Mouse (Mus musculus): ENCODE measurements around the gene Gm10577.

Gene Gm10577

DNA sequence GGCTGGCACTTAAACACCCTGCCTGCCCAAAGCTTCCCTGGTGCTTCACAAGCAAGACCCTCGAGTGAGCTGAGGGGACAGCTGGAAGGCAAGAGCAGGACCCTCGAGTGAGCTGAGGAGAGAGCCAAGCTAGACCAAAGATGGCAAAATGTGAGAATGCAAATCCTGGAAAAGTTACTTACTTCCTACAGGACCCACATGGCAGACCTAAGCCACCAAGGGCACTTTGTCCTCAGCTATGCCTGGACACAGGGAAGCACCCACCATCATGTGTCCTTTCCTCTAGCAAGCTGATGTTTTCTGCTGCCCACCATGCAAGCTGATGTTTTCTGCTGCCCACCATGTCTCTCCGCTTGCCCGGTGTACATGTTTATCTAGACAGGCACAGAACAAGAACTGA lies at the start of gene Gm10577:
TSS of gene Gm10577 (minus strand) at position 101 of the 400 bp plus-strand sequence.
- DNase-seq (ENCODE audit: low read depth, low spot score): no peak

DNA sequence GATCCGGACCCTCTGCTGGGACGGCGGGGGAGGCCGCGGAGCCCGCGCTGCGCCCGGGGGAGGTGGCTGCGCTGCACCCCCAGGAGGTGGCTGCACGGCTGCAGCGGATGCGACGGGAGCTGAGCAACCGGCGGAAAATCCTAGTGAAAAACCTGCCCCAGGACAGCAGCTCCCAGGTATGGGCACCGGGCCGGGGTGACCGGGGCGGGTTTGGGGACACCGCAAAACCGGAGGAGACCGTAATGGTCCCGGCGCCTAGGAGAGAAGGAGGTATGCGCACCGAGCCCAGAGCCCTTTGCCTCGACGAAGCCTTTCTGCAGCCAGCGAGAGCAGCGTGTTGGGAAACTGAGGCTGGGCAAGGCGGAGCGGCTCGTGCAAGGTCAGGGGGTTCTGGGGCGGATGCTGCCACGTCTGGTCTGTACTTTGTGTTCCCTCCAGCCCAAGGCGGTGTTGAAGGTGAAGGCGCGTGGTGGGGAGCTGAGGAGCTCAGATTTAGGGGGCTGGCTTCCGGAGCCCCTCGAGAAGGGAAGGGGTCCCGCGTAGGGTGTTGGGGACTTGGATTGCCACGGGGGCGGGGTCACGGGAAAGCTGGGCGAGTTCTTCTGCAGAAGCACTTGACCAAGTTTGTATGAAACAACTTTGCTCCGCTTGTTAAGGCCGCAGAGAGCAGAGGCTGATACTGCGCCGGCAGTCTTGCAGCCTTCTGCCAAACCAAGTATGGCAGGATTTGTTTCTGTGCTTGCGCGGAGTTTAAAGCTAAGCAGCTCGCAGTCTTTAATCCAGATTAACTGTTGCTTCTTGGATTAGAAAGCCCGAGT lies 48.9 kb upstream of the Gm10577 start:
- DNase-seq (ENCODE audit: low read depth, low spot score): no peak

DNA sequence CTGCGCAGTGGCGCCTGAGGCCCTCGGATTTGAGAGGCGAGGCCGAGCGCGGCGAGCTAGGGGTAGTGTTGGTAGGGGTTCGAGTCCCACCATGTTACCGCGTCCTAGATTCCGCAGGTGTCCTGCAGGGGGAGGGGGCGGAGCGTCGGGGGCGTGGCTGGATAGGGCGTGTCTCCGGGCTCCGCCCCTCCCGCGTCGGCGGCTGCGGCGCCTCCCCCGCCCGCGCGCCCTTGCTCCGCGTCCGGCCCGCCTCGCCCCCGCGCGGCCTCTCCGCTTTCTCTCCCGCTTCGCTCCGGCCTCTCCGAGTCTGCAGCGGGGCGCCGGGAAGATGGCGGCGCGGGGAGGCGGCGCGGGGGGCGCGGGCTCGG lies 48.3 kb upstream of the Gm10577 start, which contains the start of gene Raver2:
TSS of gene Raver2 (plus strand) at position 198 of the 368 bp plus-strand sequence.
- no peak for DNase-seq (ENCODE audit: low read depth, low spot score)

DNA sequence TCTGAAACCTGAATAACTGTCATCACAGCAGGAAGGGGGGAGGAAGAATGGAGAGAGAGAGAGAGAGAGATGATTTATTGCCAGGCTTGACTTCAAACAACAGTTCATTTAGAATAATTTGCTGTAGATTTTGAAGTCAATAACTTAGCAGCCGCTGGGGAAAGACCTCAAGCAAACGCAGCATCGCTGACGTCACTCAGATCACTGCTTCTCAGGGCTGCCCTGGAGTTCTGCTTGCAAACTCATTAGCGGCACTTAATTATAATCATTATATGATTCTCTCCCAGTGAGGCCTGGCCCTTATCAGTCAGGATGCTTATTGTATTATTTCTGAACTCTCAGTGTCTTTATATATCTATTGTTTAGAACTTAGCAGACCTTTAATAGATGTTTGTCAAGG lies 45.9 kb upstream of the Gm10577 start:
- DNase-seq (ENCODE audit: low read depth, low spot score): no peak

DNA sequence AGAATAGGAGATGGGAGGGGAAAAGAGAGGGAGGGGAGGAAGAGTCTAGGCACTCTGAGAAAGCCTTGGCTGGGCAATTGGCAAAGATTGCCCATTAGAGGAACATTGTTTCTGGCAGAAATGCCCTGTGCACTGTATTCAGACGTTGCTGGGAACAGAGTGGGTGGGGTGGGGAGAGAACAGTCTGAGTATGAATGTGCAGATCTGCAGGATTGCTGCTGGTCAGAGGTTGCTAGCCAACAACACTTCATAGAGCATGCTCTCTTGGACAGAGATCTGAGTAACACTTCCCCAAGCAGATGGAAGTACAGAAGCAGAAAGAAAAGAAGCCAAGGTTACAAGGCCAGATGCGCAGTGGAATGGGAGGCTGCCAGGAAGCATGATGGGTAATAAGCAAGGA lies 41.6 kb upstream of the Gm10577 start:
- peak; percentile 20 for DNase-seq (ENCODE audit: low read depth, low spot score)

DNA sequence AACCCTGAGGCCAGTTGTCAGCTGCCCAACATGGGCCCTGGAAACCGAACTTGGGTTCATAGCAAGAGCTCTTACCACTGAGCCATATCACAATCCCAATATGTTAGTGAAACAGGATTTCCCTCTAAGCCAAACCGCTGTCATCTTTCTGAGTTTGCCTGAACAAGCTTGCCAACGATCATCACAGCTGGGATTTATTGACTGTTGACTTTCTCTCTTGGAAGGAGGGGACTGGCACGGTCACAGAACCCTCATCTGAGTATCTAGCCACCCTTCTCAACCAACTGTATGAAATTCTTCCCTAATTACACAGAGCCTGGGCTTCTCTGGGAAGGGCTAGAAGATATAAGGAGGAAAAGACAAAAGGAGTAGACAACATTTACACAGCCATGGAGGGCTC lies 26.1 kb upstream of the Gm10577 start:
- DNase-seq (ENCODE audit: low read depth, low spot score): no peak

DNA sequence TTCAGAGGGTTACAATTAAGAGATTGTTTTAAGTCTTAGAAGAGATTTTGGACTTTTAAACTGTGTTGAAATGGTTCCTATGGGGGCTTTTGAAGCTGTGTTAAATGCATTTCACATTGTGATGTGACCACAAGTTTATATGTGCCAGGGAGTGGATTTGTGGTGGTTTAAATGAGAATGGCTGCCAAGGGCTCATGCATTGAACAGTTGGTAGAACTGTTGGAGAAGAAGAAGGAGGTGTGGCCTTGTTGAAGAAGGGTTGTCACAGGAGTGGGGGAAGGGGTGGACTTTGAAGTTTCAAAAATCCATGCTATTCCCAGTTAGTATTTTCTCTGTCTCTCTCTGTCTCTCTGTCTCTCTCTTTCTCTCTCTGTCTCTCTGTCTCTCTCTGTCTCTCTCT lies 23.7 kb upstream of the Gm10577 start:
- DNase-seq (ENCODE audit: low read depth, low spot score): no peak

DNA sequence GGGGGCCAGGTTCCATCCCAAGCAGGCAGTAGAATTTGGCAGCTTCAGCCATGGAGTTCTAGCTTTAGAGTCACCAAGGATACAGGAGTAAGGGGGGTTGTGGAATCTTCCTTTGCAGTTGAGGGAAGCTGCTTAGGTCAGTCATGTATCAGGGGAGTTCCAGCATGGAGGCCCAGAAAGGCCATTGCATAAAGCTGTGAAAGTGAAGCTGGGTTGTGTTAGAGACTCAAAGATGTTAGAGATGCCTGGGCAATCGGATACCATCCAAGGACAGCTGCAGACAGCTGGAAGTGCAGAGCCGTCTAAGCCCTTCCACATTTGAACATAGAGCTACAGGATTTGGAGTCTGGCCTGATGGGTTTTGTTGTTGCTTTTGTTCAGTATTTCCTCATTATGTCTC lies 23.2 kb upstream of the Gm10577 start:
- no peak for DNase-seq (ENCODE audit: low read depth, low spot score)

DNA sequence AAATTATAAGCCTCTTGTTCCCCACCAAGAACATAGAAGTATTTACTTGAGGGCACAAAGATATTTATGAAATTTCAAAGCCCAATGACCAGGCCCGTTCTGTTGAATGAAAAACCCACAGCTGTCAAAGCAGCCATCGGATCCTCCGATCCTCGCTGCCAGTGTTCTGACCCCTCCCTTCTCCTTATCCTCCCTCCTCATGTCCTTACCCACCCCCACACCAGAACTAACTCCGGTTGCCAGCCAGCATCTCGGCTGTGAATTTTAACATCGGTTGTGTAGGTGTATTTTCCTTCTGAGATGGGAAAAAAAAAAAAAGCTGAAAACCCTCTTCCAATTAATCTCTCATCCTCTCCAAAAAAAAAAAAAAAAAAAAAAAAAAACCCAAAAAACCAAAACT lies 16.7 kb upstream of the Gm10577 start:
- DNase-seq (ENCODE audit: low read depth, low spot score): no peak

DNA sequence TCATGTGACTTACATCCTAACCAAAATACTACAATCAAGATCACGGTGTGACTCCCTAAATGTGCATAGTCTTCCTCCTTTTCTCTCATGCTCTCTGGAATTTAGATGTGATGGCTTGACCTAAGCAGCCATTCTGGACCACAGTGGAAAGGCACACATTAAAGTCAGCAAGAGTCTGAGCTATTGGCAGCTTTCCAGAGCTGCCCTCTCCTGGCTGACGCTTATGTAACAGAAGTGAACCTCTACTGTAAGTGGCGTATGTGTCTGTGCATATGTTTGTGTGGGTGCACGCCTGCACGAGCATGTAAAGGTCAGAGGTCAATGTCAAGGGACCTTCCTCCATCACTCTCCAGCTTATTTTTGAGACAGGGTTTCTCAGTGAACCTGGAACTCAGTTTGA lies 14.6 kb upstream of the Gm10577 start:
- no peak for DNase-seq (ENCODE audit: low read depth, low spot score)

DNA sequence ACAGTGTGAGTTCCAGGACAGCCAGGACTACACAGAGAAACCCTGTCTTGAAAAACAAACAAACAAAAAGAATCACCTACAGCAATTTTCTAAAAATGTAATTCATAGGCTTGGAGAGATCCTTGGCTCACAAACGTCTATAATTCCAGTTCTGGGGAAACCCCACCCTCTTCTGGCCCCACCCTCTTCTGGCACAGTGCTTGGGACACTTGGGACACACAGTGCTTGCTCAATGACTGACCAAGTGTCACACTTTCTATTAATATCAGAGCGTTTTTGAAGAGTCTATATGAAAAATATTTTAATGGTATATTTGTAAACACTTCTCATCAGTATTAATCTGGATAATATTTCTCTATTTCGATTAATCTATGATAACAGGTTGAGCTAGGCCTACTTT lies 12.6 kb upstream of the Gm10577 start:
- DNase-seq (ENCODE audit: low read depth, low spot score): no peak

DNA sequence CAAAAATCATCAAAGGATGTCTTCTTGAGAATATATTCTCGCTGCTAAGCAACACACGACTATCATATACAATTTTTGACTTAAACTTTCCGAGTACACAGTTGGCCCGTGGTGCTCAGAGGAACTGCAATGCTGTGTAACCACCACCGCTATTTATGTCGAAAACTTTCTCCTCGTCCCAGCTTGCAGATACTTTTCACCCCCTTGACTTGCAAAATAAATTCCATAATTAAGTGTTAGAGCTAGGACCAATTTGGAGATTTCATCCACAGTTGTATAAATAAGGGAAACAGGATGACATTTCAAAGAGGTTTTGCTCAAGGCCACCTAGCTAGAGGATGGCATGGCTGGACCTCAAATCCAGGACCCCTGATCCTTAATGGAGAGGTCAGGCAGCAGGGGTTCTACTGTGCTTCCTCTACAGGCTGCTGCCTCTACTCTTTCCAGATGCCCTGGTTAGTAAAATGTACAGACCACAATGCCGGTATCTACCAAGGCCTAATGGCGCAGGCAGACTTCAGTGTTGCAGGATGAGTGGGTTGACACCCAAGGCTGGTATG lies 7.4 kb upstream of the Gm10577 start:
- DNase-seq (ENCODE audit: low read depth, low spot score): no peak

DNA sequence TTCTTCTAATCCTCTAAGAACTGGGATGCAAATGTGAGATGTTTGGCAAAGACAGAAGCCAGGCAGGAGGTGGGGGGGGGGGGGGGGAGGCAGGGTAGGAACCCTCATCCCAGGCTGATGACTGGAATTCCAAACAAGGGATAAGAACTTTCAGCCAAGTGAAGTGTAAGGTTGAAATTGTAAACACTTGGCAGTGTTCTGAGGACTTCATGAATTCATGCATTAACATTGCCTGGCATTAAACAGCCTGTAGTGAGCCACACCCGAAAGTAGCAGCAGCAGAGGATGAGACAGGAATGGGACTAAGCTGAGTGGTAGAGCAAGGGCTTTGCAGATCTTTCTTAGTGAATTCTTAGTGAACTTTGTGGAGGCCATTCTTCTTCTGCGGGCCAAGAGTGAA lies 6.5 kb upstream of the Gm10577 start:
- no peak for DNase-seq (ENCODE audit: low read depth, low spot score)

DNA sequence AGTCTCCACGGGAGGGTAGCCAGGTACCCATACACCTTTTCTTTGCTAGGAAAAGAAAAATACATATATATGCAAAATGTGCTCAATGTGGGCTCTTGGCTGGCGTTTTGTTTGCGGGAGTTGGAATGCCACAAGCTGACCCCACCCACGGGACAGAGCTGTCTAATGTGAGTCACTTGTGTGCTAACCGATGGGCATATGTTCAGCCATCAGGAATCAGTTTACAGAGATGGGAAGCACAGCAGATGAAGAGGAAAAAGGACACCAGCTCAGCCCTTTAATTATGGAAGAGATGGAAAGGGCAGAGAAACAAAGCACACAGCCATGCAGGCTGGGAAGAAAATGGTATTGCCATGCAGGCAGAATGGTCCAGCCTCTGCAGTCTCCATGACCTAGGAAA lies 6.1 kb upstream of the Gm10577 start:
- no peak for DNase-seq (ENCODE audit: low read depth, low spot score)

DNA sequence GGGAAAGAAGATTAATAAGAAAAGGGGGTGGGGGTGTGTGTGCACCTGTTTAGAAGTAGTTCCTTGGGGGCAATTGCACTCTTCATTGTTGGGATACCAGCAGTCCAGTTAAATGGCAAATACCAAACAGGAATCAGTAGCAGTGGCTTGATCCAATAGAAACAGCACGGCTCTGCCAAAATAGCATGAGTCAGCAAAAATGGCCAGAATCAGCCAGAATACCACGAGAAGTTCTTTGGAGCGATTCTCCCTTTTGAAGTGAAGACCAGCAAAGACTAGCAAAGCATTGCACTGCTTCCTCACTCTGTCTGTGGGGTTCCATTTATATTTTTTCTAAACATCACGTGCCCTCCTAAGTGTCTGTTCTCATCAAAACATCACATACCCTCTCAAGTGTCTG lies 2.7 kb downstream of the Gm10577 start:
- no peak for DNase-seq (ENCODE audit: low read depth, low spot score)

DNA sequence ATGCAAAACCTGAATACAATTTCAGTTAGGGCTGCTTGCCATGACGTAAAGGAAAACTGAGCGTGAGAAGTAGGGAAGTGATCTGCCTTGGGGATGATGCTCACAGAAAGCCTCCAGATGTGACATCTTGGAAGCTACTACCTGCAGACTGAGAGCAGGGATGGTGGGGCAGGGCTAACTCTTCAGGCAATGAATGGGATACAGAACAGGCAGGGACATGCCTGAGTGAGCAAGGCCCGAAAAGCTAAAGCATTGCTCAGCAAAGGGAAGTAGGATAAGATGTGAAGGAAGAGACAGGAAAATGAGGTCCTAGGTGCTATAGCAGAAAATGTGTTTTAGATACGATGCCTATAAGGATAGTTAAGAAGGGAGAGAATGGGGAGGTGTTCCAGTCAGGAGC lies 11.4 kb downstream of the Gm10577 start:
- DNase-seq (ENCODE audit: low read depth, low spot score): no peak

DNA sequence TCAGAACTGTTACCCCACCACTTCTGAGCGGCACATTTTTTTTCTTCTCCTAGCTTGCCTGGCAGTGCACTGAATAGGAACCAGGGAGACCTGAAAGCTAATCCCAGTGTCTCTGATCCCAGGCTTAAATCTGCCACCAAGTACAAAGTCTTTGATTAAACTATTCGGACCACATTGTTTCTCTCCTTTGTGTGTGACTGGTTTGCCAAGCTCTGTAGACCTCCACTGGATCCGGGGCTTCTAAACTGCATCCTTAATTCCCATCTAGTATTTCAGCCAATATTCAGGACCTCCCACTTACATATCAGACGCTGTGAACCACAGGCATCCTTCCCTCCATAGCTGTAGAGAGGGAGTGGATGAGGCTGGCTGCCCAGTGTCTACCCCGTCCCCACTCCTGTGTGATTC lies 12.1 kb downstream of the Gm10577 start:
- no peak for DNase-seq (ENCODE audit: low read depth, low spot score)

DNA sequence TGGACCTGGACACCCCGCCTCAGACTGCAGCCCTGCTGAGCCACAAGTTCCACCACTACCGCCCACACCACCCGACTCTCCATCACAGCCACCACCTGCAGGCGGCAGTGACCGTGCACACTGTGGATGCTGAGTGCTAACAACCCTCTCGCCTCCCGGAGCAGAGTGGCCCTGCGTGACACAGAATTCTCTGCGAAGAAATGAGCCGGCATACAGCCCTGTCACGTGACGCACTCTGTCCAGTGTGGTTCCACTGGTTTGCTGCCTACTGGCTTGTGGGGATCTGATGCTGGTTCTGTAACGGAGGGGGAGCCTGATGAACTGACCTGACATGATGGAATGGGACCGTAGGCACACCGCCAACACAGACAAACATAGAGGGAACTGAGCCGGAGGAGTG lies 17.5 kb downstream of the Gm10577 start:
- no peak for DNase-seq (ENCODE audit: low read depth, low spot score)

DNA sequence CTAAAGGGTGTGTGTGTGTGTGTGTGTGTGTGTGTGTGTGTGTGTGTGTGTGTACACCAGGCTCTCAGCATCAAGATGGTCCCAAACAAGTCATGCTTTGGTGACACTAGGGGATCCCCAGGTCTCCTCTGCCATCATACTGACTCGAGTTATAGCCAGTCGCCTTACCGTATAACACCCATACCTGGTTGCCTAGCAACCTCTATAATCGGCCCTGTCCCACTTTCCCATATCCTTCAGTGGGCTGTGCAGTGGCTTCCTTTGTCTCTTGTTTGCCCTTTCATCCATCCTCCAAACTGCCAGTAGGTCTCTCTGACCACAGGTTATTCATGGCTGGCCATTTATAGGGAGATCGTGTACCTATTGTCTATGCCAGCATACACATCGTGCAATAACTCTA lies 19.4 kb downstream of the Gm10577 start:
- DNase-seq (ENCODE audit: low read depth, low spot score): no peak

DNA sequence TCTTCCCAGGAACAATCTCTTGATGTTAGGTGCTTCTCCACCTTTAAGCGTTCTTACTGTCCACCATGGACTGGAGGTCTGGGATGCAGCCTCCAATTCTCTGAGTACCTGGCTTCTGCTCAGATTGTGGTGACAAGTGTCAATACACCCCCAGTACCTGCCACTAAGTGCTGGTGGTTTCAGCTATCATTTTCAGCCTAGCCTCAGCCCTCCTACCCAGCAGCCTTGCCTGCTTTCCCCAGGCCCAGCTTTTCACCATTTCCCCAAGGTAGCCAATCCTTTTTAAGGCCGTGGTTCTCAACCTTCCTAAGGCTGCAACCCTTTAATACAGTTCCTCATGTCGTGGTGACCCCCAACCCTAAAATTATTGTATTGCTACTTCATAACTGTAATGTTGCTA lies 19.9 kb downstream of the Gm10577 start:
- no peak for DNase-seq (ENCODE audit: low read depth, low spot score)

DNA sequence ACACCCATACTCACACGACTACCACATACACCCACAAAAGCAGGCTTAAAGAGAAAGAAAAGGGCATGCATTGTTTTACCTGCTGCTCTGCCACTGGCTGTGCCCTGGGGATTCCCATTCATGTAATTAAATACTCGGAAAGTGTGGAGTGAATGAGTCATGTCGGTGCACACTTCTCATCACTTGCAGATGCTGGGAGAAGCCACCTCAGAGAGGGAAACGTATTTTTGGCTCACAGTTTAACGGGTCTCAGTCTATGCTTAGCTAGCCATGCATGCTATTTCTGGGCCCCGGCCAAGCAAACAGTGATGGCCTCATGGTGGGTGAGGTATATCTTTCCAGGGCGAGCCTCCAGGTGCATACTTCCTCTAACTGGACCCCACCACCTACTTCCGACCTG lies 21.6 kb downstream of the Gm10577 start:
- no peak for DNase-seq (ENCODE audit: low read depth, low spot score)

DNA sequence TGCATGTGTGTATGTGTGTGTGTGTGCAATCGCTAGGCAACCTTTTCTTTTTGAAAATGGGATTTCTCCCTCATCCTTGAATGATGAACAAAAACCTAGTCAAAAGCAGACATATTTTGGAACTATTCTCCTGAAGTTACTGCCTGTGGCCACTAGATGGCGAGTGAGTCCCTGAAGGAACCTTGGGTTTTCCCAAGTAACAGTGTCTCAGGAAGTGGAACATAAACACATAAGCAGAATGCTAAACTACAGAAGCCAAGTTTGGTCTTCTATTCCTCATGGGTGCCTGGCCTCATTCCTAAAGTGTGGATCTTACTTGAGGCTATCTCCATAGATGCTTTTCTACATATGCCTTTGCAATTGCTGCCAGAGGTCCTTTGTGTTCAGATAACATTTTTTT lies 22.4 kb downstream of the Gm10577 start:
- peak; percentile 30 for DNase-seq (ENCODE audit: low read depth, low spot score)

DNA sequence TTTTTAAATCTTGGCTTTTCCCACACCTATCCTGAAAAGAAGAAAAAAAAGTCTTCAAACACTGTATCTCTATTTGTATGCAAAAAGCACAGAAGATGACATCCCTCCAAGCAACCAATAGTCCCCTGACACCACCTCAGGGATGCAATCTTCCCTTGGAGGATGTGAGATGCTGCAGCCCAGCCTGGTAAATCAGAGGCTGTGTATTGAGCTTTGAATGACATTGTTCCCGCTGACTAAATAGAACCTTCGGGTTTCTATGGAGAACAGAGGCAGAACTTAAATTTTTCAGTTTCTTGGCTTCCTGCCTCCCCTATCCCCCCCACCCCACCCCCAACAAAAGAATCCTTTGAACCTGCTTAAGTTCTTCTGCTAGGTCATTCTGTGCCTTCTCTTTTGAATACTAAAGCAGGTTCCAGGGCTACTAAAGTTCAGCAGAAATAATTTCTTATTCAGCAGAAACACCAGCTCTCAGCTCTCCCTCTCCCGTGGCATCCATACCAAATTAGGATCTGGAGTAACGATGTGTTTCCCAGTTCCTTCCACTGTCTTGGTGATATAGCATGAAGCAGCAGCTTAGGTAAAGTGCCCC lies 24.3 kb downstream of the Gm10577 start:
- DNase-seq (ENCODE audit: low read depth, low spot score): no peak

All from skeletal muscle tissue, adult 2 months (tissue).